Mouse (Mus musculus): ENCODE data around the gene Noct.
"Not testable (repeated sequence)": the region's sequence is repeated elsewhere in the genome, so short reads cannot be mapped to it uniquely, and the experiment has no call there.

The Noct gene

DNA sequence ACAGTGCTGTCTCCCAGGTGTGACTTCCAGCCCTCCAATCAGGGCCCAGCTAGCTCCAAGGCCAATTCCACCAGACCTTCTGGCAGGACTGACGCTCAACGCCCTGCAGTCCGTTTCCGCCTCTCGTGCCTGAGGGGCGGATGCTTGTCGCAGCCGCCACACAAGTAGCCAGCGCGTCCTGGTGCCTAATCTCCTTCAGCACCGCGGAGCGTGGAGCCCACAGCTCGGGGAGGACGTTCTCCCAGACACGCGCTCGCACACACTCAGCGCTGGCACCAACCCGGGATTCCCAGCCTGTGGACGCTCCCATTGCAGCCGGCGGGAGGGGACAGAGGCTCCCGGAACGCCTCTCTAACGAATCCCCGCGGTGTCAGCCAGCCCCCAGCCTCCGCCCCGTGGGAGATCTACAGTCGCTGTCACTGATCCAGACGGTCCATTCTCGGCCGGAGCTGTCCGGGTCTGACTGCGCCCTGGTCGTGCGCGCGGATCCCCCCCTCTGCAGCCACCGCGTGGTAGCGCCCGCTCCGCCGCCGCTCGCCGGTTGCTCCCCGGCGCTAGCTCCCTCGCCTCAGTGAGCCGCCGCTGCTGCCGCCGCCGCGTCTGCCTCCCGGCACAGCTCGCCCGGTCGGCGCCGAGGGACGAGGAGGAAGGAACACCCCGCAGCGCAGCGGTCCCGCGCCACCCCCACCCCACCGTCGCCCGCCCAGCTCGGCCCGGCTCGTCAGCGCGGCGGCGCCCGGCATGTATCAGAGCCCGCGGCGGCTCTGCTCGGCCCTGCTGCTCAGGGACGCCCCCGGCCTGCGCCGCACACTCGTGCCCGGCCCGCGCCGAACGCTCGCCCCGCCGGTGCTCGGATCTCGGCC, at the start of gene Noct:
TSS of gene Noct (plus strand) at position 85 of the 863 bp plus-strand sequence.
- DNase-seq (ENCODE audit: low read depth, low spot score): peak; percentile 87

DNA sequence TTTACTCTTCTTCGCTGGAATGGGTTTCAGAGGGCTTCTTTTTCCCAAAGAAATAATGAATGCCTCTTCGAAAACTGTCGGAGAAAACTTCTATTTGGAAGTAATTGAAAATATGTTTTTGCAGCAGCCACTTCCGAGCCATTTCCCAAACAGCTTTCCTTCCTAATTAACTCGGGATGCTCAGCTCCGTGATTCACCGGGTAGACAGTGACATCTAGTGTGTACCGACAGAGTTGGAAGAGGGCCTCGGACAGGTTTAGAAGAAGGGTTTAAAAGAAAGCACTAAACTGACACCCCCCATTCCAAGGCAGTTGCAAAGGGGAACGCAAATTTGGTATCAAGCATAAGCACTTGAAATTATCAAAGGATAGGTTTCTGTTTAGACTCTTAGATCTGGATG, 46.1 kb upstream of the Noct start:
- DNase-seq (ENCODE audit: low read depth, low spot score): no peak

DNA sequence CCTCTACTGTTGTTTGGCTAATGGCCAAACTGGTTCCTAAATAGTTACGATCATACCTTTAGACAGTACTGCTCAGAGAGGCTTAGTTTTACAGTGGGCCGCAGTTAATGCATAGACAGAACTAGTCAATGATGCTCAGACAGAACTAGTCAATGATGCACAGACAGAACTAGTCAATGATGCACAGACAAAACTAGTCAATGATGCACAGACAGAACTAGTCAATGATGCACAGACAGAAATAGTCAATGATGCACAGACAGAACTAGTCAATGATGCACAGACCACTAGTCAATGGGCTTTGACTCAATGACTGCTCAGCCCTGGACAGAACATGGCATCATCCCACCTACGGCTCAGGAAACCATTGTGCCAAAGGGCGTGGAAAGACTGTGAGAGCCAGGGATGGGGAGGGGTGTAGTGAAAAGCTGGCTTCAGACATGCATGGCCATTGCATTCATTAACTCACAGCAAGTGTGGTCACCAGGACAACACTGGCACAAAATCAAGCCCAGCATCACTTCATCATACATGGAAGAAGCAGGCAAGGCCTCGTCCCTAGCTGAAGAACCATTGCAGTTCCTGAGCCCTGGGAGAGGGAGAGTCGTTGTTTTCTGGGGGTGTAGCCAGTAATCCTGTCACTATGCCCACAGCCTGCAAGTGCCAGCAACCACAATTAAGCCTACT, 44.6 kb upstream of the Noct start:
- DNase-seq (ENCODE audit: low read depth, low spot score): no peak

DNA sequence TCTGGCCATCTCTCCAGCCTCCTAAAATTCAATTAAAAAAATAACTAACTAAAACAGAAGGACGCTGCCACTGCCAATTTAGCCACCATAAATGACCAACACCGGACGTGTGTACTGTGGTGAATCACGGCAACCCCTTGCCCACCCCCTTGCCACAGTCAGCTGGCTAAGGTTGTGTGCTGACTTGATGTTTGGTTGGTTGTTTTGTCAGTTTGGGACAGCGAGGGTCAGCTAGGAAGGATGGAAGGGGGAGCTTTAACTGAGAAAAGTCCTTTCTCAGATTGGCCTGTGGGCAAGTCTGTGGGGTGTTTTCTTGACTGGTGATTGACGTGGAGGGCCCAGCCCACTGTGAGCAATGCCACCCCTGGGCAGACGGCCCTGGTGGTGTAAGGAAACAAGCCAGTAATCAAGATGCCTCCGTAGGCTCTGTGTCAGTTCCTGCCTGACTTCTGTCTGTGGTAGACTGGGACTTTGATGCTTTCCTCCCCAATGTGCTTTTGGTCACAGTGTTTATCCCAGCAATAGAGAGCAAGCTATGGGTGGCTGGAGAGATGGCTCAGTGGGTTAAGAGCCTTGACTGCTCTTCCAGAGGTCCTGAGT, 43.8 kb upstream of the Noct start:
- DNase-seq (ENCODE audit: low read depth, low spot score): no peak

DNA sequence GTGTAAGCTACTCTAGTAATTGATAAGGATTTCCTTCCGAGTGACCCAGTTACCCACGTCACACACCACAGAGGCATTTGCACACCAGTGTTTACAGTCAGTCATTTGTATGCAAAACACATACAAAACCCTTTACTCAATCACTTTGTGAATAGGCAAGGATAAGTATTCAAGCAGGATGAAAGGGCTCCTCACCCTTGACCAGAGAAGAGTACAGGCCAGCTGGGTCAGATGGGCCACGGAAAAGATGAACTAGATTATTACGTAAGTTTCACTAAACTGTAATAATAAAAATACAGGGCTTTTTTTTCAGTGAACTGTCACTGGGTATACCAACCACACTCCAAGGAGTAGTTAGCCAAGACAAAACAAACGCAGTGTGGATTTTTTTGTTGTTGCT, 41.8 kb upstream of the Noct start:
- DNase-seq (ENCODE audit: low read depth, low spot score): no peak

DNA sequence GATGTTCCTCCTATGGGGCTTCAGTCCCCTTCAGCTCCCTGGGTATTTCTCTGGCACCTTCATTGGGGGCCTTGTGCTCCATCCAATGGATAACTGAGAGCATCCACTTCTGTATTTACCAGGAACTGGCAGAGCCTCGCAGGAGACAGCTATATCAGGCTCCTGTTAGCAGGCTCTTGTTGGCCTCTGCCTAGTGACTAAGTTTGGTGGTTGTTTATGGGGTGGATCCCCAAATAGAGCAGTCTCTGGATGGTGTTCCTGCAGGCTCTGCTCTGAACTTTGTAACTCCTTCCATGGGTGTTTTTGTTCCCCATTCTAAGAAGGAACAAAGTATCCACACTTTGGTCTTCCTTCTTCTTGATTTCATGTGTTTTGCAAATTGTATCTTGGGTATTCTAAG, 40.7 kb upstream of the Noct start:
- DNase-seq (ENCODE audit: low read depth, low spot score): not testable (repeated sequence)

DNA sequence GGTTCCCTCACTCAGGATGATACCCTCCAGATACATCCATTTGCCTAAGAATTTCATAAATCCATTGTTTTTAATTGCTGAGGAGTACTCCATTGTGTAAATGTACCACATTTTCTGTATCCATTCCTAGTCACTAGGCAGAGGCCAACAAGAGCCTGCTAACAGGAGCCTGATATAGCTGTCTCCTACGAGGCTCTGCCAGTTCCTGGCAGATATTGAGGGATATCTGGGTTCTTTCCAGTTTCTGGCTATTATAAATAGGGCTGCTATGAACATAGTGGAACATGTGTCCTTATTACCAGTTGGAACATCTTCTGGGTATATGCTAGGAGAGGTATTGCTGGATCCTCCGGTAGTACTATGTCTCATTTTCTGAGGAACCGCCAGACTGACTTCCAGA, 40.3 kb upstream of the Noct start:
- DNase-seq (ENCODE audit: low read depth, low spot score): not testable (repeated sequence)

DNA sequence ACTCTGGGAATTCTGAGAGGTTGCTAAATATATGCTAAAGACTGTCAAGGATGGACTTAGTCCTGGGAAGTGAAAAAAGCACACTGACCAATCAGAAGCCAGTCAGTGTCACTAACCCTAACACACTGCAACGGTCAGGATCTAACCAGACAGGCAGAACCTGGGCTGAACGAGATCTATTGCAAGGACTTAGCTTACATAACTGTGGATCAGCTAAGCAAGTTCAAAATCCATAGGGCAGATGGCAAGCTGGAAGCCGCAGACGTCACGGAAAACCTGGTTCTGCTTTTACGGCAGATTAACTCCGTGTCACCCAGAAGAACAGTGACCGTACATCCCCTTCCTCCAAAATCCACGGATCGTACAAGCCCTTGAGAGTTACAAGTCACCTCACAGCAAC, 39.5 kb upstream of the Noct start:
- peak; percentile 29 for DNase-seq (ENCODE audit: low read depth, low spot score)

DNA sequence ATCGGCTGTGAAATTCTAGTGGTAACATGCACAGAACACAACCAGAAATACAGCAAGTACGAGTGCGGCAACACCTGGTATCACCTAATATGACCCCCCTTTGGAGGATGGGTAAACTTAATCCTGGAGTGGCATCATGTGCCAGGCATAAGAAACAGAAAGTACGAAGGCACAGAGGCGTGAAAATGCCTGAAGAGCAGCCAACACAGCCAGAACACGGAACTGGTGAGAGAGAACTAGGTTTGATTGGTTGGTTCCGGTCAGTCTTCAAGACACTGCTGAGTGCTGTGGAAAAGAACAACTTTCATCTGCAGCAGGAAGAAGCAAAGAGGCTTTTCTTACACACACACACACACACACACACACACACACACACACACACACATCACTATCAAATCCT, 38.8 kb upstream of the Noct start:
- no peak for DNase-seq (ENCODE audit: low read depth, low spot score)

DNA sequence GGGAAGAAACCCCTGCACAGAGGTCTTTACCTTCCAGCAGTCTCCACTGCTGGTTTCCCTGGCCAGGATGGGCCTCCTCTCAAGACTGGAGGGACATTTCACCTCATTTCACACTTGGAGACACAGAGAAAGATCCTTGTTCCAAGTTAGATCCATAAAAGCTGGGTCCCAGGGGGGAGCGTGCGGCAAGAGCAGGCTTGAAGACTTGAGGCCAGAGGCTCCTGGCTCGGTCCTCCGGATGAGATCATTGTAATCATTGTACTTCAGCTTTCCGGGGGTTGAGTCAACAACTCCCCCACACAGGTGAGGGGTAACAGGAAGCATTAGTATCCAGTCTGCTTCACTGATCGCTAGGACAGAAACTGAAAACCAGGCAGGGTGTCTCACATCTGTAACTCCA, 30.2 kb upstream of the Noct start:
- no peak for DNase-seq (ENCODE audit: low read depth, low spot score)

DNA sequence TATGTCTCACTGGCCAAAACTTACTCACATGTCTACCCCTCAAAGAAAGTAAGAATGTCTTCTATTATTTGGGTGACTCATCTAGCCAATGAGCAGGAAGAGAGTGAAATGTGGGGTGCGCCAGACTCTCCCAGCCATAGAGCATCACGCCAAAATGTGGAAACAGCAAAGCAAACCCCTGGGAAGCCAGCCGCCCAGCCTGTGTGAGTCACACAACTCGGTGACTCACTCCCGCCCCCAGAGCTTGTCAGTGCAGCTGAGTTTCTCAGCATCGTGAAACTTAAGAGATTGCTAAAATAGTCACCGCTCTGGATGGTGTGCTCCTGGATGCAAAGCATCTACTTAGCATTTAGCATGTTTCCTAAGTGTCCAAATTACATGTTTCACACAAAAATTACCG, 28.9 kb upstream of the Noct start:
- DNase-seq (ENCODE audit: low read depth, low spot score): no peak

DNA sequence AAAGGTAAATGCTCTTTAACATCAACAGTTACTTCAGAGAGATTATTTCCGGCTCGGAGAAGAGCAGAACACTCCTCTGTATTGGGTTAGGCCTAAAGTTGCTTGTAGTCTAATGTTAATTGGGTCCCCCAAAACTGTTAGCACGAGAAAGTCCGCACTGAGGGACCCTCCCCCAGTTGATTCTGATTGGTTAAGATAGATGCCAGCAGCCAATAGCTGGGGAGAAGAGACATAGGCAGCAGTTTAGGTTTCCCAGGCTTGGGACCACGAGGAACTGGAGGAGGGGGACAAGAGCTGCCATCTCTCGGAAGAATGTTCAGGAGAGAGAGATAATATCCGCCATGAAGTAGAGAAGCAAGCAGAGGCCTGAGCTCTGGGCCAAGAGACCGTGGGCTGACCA, 28.5 kb upstream of the Noct start:
- no peak for DNase-seq (ENCODE audit: low read depth, low spot score)

DNA sequence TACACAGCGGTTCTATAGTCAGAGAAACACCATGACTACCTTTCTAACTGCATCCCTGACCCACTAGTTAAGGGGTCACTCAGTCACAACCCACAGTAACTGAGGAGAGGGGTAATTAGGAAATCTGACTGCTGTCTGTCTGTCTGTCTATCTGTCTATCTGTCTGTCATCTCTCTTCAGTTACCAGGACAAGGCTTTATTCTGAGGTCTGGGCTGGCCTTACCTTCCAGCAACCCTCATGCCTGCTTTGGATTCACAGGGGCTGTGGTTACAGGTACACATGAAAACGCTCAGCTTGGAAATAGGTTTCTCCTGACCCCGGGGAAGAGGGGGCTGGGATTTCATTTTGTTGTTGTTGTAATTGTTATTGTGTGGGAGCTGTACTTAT, 27.5 kb upstream of the Noct start:
- DNase-seq (ENCODE audit: low read depth, low spot score): no peak

DNA sequence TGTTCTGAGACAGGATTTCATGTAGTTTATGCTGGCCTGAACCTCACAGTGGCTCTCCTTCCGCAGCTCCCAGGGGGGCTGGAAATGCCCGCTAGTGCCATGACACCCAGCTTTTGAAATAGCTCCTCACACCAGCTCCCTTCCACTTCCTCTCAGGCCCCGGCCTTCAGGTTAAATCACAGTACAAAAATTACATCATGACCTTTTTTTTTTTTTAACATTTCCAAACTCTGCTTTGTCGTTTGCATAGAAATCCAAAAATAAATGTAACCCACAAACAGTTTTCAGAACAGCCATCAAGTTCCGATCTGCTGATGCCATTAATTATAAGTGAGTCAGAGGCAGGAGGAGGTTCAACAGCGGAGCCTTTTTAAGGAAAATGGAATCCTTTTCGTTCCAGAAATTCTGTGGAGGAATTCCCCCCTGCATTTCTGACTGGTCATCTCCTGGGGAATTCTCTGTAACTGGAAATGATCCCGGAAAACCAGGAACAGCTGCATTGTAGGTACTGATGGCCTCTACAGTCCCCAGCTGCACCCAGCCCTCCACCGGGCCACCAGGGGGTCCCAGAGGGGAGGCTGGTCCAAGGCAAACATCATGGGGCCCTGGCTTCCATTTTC, 27.0 kb upstream of the Noct start:
- DNase-seq (ENCODE audit: low read depth, low spot score): no peak

DNA sequence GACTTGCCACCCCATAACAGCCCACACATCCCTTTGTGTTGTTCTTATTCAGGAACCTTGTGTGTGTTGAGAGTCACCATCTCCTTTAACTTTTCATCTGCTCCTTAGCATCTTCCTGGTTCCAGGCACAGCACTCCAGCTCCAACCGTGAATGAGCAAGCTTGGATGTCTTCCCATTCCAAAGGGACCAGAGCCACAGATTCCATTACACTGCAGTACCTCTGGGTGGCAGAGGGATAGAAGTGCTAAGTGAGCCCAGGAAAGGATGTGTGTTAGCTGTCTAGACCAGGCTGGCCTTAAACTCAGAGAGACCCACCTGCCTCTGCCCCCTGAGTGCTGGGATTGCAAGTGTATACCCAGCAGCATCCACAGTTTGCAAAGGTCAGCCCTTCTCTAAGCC, 26.0 kb upstream of the Noct start:
- DNase-seq (ENCODE audit: low read depth, low spot score): no peak

DNA sequence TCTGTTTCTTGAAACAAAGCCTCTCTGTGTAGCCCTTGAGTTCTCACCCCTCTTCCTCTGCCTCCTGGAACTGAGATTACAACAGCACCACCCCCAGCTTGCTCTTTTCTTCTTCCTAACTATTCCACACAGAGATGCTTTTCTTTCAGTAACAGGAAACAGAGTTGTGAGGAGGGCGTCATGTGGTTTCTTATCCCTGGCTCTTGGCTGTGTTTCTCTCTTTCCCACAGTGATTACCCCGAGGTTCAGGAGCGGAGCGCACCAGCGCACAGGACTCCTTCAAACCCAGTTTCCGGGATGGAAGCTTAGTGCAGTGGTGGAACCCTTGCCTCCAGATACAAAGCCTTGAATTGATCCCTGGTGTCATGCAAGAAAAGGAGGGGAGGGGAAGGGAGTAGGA, 25.1 kb upstream of the Noct start:
- no peak for DNase-seq (ENCODE audit: low read depth, low spot score)

DNA sequence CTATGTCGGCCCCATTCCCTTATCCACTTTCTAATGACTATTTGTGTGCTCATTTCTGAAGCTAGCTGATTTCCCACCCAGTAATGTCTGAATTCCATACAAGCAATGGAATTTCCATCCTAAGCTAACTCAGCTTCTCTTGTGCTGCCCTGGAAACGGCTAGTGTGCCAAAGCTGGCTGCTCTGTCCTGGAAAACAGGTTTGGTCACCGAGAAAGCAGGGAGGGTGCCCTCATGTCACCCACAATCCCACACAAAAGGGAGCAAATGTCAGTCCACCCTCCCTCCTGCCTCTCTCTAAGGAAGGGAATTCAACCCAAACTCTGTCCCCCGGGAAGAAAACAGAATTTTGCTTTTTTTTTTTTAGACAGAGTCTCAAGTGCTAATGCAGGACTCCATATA, 23.9 kb upstream of the Noct start:
- DNase-seq (ENCODE audit: low read depth, low spot score): no peak

DNA sequence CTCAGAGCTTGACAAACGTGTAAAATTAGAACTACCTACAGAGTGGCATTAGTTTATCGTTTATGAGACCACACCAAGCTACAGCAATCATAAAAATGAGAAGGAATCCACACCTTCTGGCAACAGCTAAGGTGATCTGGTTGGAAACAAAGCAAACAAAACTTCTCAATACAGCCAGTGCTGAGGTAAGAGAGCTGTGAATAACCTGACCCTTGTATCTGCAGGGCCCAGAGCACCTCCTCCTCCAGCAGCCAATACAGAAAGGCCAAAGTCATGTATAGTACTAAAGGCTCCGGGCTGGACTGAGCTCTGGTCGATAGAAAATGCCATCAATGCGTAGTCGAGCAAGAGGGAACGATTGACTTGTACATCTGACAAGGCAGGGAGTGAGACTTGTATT, 23.4 kb upstream of the Noct start:
- DNase-seq (ENCODE audit: low read depth, low spot score): no peak

DNA sequence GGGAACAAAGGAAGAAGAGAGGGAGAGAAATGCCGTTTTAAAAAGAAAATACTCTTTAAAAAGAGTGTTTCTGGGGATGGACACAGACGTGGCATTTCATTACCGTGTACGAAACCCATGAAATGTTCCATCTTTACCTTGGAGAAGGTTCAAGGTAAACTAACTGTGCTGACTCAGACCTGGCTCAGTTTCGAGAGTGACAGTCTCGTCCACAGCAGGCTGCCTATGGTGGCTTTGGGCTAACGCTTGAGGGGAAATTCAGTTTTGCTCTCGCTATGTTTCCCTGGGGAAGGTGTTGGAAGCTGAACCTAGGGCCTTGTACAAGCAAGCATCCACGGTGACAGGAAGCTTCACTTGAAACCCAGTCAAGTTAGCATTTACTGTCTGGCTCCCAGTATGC, 22.3 kb upstream of the Noct start:
- no peak for DNase-seq (ENCODE audit: low read depth, low spot score)

DNA sequence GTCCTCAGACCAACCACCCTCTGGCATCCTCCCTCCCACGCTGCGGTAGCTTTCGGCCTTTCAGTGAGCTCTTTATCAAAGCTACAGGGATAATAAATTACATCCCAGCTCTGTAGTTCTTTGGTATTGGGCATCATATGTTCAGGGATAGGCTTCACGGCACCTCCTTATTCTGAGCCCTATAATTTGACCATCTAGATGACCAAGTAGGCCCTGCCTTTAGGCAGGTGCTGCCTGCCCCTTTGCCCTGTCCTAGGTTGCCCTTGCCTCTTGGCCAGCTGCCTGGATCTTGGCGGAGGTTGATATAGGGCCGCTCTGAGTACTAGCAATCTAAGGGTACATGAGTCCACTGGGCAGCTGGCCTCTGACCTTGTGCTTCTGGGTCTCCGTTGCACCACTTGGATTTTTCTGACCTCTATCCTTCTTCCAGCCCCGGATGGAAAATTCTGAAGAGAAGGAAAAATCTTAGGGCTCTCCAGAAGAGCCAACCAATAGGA, 21.7 kb upstream of the Noct start:
- no peak for DNase-seq (ENCODE audit: low read depth, low spot score)

DNA sequence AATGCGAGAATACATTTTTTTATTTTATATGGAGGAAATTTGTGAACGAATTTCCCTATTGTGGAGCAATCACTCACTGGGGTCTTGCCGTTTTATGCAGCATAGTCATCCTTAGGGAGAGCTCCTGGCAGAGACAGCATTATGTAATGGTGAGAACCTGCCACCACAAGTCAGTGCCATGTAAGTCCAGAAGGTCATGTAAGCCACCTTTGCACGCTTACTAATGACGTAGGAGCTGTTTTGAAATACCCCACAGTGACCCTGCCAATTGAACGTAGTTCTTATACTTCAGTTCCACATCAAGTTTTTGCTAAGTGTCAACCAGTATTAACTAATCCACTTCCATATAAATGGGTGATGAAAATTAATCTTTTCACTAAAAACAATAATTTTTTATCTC, 20.3 kb upstream of the Noct start:
- no peak for DNase-seq (ENCODE audit: low read depth, low spot score)

DNA sequence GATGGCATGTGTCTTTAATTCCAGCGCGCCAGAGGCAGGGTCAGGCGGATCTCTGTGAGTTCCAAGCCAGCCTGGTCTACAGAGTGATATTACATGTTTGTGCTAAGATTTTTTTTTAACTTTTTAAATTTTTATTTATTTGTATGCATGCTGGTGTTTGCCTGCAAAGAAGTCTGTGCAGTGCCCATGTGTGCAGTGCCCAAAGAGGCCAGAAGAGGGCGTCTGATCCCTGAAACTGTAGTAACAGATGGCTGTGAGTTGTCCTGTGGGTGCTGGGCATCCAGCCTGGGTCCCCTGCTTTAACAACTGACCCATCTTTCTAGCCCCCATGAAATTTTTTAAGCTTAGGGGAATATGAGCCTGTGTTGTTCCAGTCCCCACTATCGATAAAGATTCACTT, 19.8 kb upstream of the Noct start:
- DNase-seq (ENCODE audit: low read depth, low spot score): no peak

All from retina, adult 2 months (tissue).